Mouse (Mus musculus): ENCODE data around the gene Masp1.

The Masp1 gene

GRCm38 (mm10) chr16:23401959-23402358 is 118.7 kb downstream of the Masp1 start:
- no peak for DNase-seq (ENCODE audit: low spot score in 2 of 2)

DNA sequence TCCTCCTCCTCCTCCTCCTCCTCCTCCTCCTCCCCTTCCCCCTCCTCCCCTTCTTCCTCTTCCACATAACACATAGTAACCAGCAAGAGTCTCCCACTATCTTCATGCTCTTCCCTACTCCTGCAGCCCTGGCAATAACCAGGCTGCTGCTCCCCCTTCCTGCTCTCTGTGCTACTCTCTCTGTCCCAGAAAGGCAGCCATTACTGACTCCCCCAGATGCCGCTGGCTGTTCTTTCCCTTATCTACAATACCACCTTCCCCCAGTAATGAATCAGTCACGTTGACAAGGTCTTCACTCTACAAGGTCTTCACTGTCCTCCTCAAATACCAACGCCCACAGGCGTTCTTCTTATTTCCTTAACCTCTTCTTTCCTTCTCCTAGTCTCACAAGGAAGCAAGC is 119.2 kb downstream of the Masp1 start:
- no peak for DNase-seq (ENCODE audit: low spot score in 2 of 2)
